Mouse (Mus musculus) lung, adult 2 months (tissue): ENCODE results near the gene Foxn3.

Experiments
- CTCF ChIP-seq: fragments of 200-500 bp; IDR thresholded peaks from 2 replicates; pipeline ENCODE4 v1.5.1; 2011; ENCODE audit warnings: mild to moderate bottlenecking, low read length, control low read depth; ENCODE audit not compliant: insufficient read depth
- POLR2A ChIP-seq: fragments of 200-500 bp; IDR thresholded peaks from 2 replicates; pipeline ENCODE4 v1.6.1; 2011; ENCODE audit warnings: low read depth, mild to moderate bottlenecking, control low read depth, low read length, borderline replicate concordance; ENCODE audit errors: extremely low read depth

DNA sequence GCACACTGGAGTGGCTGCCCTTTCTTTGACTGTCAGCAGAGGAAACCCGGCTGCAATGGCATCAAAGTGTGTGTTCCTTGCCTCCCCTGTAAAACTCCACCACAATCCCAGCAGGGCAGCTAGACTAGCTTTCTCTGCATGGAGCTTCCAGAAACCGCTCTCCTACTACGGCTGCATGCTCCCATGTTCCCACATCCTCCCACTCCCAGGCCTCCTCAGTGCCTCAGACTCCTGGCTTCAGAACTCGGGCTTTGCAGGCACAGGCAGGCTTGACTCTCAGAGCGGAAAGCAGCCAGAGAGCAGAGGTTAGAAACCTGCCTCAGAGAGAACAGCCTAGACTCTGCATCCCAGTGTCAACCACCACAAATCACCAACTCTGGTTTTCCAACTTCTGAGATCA lies 147.8 kb downstream of the Foxn3 start:
- no peak for TF ChIP-seq CTCF
- TF ChIP-seq POLR2A, result no peak
